Mouse (Mus musculus): ENCODE data around the gene Lingo4. TPM values are rescaled to one million over a fixed set of nuclear protein-coding genes. Genes with fewer than 3 reads are reported as not detected.

Lingo4 gene
- polyA plus RNA-seq, 1 experiment = not detected

DNA sequence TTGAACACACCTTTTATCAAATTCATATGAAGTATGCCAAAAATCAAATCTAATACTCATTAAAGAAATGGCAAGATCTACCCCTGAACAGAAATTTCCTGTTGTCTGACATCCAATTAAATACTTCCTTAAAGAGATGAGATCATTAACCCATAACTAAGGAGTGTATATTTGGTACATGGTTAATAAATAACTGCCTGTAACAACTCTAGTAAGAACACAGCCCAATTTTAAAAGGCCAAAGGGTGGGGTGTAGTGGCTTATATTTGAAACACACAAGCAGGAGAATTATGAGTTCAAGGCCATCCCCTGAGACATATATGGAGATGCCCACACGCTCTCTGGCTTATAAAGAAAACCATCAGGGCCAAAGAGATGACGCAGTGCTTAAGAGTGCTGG, 51.1 kb downstream of the Lingo4 start:
- no peak overlapping the region for H3K4me3 ChIP-seq
- H3K79me2 ChIP-seq (ENCODE audit: control insufficient read depth, insufficient read depth) = no peaks in the 10 kb centered on the region
- no peaks in the 10 kb centered on the region for H3K27me3 ChIP-seq (ENCODE audit: control insufficient read depth, insufficient read depth, insufficient read length)
- no peak overlapping the region for H3ac ChIP-seq (ENCODE audit: control insufficient read depth, insufficient read length)
- no peak overlapping the region for H3K4me2 ChIP-seq (ENCODE audit: low read depth)
- H3K36me3 ChIP-seq (ENCODE audit: control insufficient read depth, insufficient read depth) = peaks cover 23% of the 10 kb centered on the region
- TF ChIP-seq SRF (IDR thresholded peaks at IDR 0.05; ENCODE audit: control insufficient read depth, insufficient read length, low read depth) (no peak), USF1 (IDR thresholded peaks at IDR 0.05; ENCODE audit: low read depth) (no peak), REST (IDR thresholded peaks at IDR 0.05; ENCODE audit: insufficient read depth, insufficient read length) (no peak), MAX (IDR thresholded peaks at IDR 0.05; ENCODE audit: low read depth) (no peak), MYOD1 (IDR thresholded peaks at IDR 0.05; ENCODE audit: control insufficient read depth in 1 of 3, insufficient read length in 2 of 3, low read depth in 2 of 3) (no peak), TCF12 (IDR thresholded peaks at IDR 0.05; ENCODE audit: insufficient read depth, poor library complexity, severe bottlenecking) (no peak), E2F4 (IDR thresholded peaks at IDR 0.05; ENCODE audit: insufficient read depth) (no peak), POLR2AphosphoS2 (IDR thresholded peaks at IDR 0.05; ENCODE audit: insufficient read length, low read depth) (no peak), TCF3 (IDR thresholded peaks at IDR 0.05; ENCODE audit: insufficient read length, low read depth) (no peak), MYOG (IDR thresholded peaks at IDR 0.05; ENCODE audit: control insufficient read depth in 1 of 3, insufficient read depth in 1 of 3, insufficient read length in 2 of 3, low read depth in 2 of 3) (no peak), POLR2A (IDR thresholded peaks at IDR 0.05; ENCODE audit: insufficient read length, low read depth) (no peak), CEBPB (IDR thresholded peaks at IDR 0.05; ENCODE audit: insufficient read depth, poor library complexity, severe bottlenecking) (no peak)

Other genes starting within 250 kb of the Lingo4 start
- not detected for gene Gm10696, start 220.3 kb upstream of the Lingo4 start, polyA plus RNA-seq (2012; fragmentation: generic; extraction: Trizol)
- not detected for gene Gm5286, start 201.8 kb upstream of the Lingo4 start, polyA plus RNA-seq (2012; fragmentation: generic; extraction: Trizol)
- gene Gm4778, start 134.5 kb upstream of the Lingo4 start, polyA plus RNA-seq (2012; fragmentation: generic; extraction: Trizol) = not detected
- gene Them4, start 88.4 kb upstream of the Lingo4 start, polyA plus RNA-seq (2012; fragmentation: generic; extraction: Trizol) = 6.3 TPM
- not detected for gene Them5, start 56.4 kb upstream of the Lingo4 start, polyA plus RNA-seq (2012; fragmentation: generic; extraction: Trizol)
- gene C2cd4d, start 36.1 kb upstream of the Lingo4 start, polyA plus RNA-seq (2012; fragmentation: generic; extraction: Trizol) = not detected
- 0.26 TPM for gene Rorc, start 25.7 kb upstream of the Lingo4 start, polyA plus RNA-seq (2012; fragmentation: generic; extraction: Trizol)
- gene Tdrkh, start 14.8 kb downstream of the Lingo4 start, polyA plus RNA-seq (2012; fragmentation: generic; extraction: Trizol) = 5.4 TPM
- 75.1 TPM for gene Mrpl9, start 44.8 kb downstream of the Lingo4 start, polyA plus RNA-seq (2012; fragmentation: generic; extraction: Trizol)
- gene Oaz3, start 45.4 kb downstream of the Lingo4 start, polyA plus RNA-seq (2012; fragmentation: generic; extraction: Trizol) = 0.10 TPM
- 0.11 TPM for gene Celf3, start 79.8 kb downstream of the Lingo4 start, polyA plus RNA-seq (2012; fragmentation: generic; extraction: Trizol)
- gene Riiad1, start 81.8 kb downstream of the Lingo4 start, polyA plus RNA-seq (2012; fragmentation: generic; extraction: Trizol) = 0.36 TPM
- gene Snx27, start 184.2 kb downstream of the Lingo4 start, polyA plus RNA-seq (2012; fragmentation: generic; extraction: Trizol) = 17.4 TPM
- gene Gm10972, start 244.6 kb downstream of the Lingo4 start, polyA plus RNA-seq (2012; fragmentation: generic; extraction: Trizol) = not detected